Mouse (Mus musculus): ENCODE measurements around the gene Tmem131l. TPM values are rescaled to one million over a fixed set of nuclear protein-coding genes. Genes with fewer than 3 reads are reported as not detected.
A peak's percentile ranks its signal among the peaks of the same experiment; 100 is the strongest.

Tmem131l gene
- polyA plus RNA-seq, 1 experiment from 2014 or later = 81.5 TPM

- H3K4me1 ChIP-seq = no peaks in the 10 kb centered on the region
- H3K27ac ChIP-seq = no peak overlapping the region
- 88% methylated on average over 3 of the region's 3 CpGs for WGBS
Observed at GRCm38 (mm10) chr3:83915102-83915501, 124.9 kb downstream of the Tmem131l start.

GRCm38 (mm10) chr3:83910707-83911106 lies 129.3 kb downstream of the Tmem131l start:
- Histone ChIP-seq H3K4me3 (no peak overlapping the region), H3K4me1 (no peaks in the 10 kb centered on the region), H3K4me2 (replicated peaks) (no peak overlapping the region), H3K9ac (no peak overlapping the region), H3K36me3 (peaks cover 76% of the 10 kb centered on the region), H3K9me3 (replicated peaks) (no peaks in the 10 kb centered on the region), H3K27ac (no peak overlapping the region), H3K27me3 (no peaks in the 10 kb centered on the region)
- no peak for ATAC-seq (ENCODE audit: low FRiP score)
- WGBS = 98% methylated on average over 5 of the region's 5 CpGs

More at GRCm38 (mm10) chr3:83915102-83915501, 124.9 kb downstream of the Tmem131l start:
- Histone ChIP-seq H3K4me3 (no peak overlapping the region), H3K27me3 (no peaks in the 10 kb centered on the region), H3K36me3 (peaks cover 82% of the 10 kb centered on the region), H3K9me3 (replicated peaks) (no peaks in the 10 kb centered on the region), H3K4me2 (replicated peaks) (no peak overlapping the region), H3K9ac (no peak overlapping the region)
- no peak for ATAC-seq (ENCODE audit: low FRiP score)

GRCm38 (mm10) chr3:83906185-83906584 lies 133.8 kb downstream of the Tmem131l start:
- H3K4me1 ChIP-seq = no peaks in the 10 kb centered on the region
- WGBS = 97% methylated on average over 9 of the region's 9 CpGs

DNA sequence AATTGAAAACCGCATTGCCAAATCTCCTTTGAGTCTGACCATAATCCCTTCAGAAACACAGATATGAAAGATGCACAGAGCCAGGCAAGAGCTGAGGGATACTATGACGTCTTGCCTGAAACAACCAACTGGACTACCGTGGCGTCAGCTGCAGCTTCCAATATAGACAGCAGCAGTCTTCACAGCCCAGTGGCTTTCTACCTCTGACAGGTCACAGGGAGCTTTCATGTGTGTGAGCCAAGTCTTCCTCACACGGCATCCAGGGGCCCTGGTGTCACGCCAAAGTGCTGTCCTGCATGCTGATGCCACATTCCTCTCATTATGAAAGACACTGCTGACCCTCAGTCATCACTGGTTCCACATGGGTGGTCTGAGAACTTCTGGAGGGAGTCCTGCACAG lies 134.8 kb downstream of the Tmem131l start:
- Histone ChIP-seq H3K27ac (no peak overlapping the region), H3K4me1 (no peaks in the 10 kb centered on the region), H3K4me3 (no peak overlapping the region), H3K36me3 (peaks cover 89% of the 10 kb centered on the region), H3K9ac (no peak overlapping the region), H3K27me3 (no peaks in the 10 kb centered on the region), H3K9me3 (replicated peaks) (no peaks in the 10 kb centered on the region), H3K4me2 (replicated peaks) (no peak overlapping the region)
- 80% methylated on average over 6 of the region's 6 CpGs for WGBS
- no peak for ATAC-seq (ENCODE audit: low FRiP score)

More at GRCm38 (mm10) chr3:83906185-83906584, 133.8 kb downstream of the Tmem131l start:
- Histone ChIP-seq H3K27ac (no peak overlapping the region), H3K36me3 (peaks cover 88% of the 10 kb centered on the region), H3K27me3 (no peaks in the 10 kb centered on the region), H3K4me3 (no peak overlapping the region), H3K9ac (no peak overlapping the region), H3K4me2 (replicated peaks) (no peak overlapping the region), H3K9me3 (replicated peaks) (no peaks in the 10 kb centered on the region)
- no peak for ATAC-seq (ENCODE audit: low FRiP score)

DNA sequence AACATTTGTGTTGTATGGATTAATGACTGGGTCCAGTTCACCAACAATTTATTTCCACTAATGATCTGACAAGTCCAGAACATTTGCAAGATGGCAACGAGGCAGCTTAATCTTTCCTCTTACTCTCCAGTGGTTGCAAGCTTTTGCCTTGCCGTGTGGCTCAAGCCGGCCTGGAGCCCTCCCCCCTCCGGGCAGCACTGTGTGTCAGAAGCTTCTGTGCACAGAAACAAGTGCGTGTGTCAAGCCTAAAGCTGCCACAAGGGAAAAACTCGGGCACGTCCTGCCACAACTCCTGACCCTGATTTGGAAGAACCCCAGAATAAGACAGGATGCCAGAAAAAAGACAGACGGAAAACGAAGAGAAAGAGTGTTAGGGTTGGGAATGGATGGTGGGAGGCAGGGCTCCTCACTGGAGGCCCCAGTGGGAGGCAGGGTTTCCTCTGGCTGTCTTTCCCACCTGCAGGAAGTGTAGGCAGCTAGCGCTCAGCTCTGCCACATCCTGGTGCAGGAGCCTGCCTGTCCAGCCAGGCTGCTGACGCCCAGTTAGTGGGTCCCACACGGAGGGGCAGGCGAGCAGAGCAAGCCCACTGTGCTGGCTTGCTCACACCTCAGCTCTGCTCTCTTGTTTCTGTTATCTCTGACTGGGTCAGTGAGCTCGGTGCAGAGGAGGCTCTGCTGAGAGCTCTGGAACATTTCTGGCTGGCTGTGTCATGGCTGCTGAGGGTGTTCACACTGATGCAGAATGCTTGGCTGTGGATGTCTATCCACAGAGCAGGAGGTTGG lies 135.6 kb downstream of the Tmem131l start:
- Histone ChIP-seq H3K4me3 (no peak overlapping the region), H3K9me3 (replicated peaks) (no peaks in the 10 kb centered on the region), H3K36me3 (peaks cover 90% of the 10 kb centered on the region), H3K4me2 (replicated peaks) (no peak overlapping the region), H3K4me1 (no peaks in the 10 kb centered on the region), H3K27me3 (no peaks in the 10 kb centered on the region), H3K9ac (no peak overlapping the region), H3K27ac (no peak overlapping the region)
- 80% methylated on average over 14 of the region's 14 CpGs for WGBS
- ATAC-seq (ENCODE audit: low FRiP score) = no peak

GRCm38 (mm10) chr3:83902943-83903342 lies 137.0 kb downstream of the Tmem131l start:
- no peaks in the 10 kb centered on the region for H3K4me1 ChIP-seq
- H3K27me3 ChIP-seq = no peaks in the 10 kb centered on the region
- no peak for ATAC-seq (ENCODE audit: low FRiP score)
- H3K4me3 ChIP-seq = no peak overlapping the region
- H3K9me3 ChIP-seq (replicated peaks) = no peaks in the 10 kb centered on the region
- no peak overlapping the region for H3K9ac ChIP-seq
- peaks cover 93% of the 10 kb centered on the region for H3K36me3 ChIP-seq
- 92% methylated on average over 5 of the region's 5 CpGs for WGBS
- H3K4me2 ChIP-seq (replicated peaks) = no peak overlapping the region
- no peak overlapping the region for H3K27ac ChIP-seq

DNA sequence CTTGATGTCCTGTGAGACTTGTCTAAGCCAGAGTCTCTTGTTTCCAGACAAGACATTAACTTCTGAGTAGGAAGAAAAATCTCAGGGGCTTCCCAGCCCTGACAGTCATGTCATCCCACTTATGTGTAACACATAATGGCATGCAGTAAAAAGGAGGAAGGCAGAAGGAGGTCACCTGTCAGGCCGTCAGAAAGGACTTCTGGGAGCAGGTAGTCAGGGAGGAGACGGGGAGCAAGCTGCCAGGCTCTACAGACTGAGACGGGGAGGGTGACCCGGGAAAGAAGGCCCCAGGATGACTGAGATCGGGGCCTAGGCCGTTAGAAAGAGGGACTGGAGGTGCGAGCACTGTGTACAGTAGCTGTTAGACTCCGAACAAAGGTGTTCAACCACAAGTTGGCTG lies 137.5 kb downstream of the Tmem131l start:
- Histone ChIP-seq H3K4me3 (no peak overlapping the region), H3K9me3 (replicated peaks) (no peaks in the 10 kb centered on the region), H3K27ac (no peak overlapping the region), H3K4me1 (no peaks in the 10 kb centered on the region), H3K4me2 (replicated peaks) (no peak overlapping the region), H3K36me3 (peaks cover 98% of the 10 kb centered on the region), H3K9ac (no peak overlapping the region), H3K27me3 (no peaks in the 10 kb centered on the region)
- 95% methylated on average over 8 of the region's 8 CpGs for WGBS
- no peak for ATAC-seq (ENCODE audit: low FRiP score)

GRCm38 (mm10) chr3:83900756-83901373 lies 139.1 kb downstream of the Tmem131l start:
- Histone ChIP-seq H3K9ac (no peak overlapping the region), H3K4me3 (no peak overlapping the region), H3K9me3 (replicated peaks) (no peaks in the 10 kb centered on the region), H3K27ac (no peak overlapping the region), H3K27me3 (no peaks in the 10 kb centered on the region), H3K36me3 (peaks cover 94% of the 10 kb centered on the region), H3K4me1 (no peaks in the 10 kb centered on the region), H3K4me2 (replicated peaks) (no peak overlapping the region)
- no peak for ATAC-seq (ENCODE audit: low FRiP score)
- 85% methylated on average over 12 of the region's 12 CpGs for WGBS

DNA sequence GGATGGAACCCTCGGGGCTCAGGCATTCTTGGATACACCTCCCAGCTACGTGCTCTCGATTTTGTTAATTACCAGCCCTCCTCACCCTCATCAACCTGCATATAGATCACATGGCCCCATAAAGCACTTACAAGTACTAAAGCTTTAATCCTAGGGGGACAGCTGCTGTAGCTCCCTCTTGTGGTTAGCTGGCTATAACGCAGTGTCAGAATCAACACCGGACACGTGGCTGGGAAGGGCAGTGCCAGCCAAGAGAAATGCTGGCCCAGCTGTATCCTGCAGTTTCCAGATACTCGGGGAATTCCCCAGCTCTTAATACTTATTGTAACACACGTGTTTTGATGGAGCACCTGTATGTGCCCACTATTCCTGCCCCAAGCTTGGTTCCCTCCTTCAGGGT lies 140.4 kb downstream of the Tmem131l start:
- 59% methylated on average over 8 of the region's 8 CpGs for whole genome bisulfite sequencing
- Histone ChIP-seq H3K27ac (no peak overlapping the region), H3K36me3 (peaks cover 81% of the 10 kb centered on the region), H3K9ac (no peak overlapping the region), H3K4me3 (no peak overlapping the region), H3K4me2 (replicated peaks) (no peak overlapping the region), H3K27me3 (no peaks in the 10 kb centered on the region), H3K4me1 (no peaks in the 10 kb centered on the region), H3K9me3 (replicated peaks) (no peaks in the 10 kb centered on the region)
- peak; percentile 13; the same call in 1 of the 2 replicates for ATAC-seq (ENCODE audit: low FRiP score)

GRCm38 (mm10) chr3:83898246-83898645 lies 141.7 kb downstream of the Tmem131l start:
- H3K4me1 ChIP-seq = no peaks in the 10 kb centered on the region
- ATAC-seq (ENCODE audit: low FRiP score) = no peak
- H3K36me3 ChIP-seq = peaks cover 68% of the 10 kb centered on the region
- no peak overlapping the region for H3K4me3 ChIP-seq
- no peak overlapping the region for H3K27ac ChIP-seq
- no peaks in the 10 kb centered on the region for H3K9me3 ChIP-seq (replicated peaks)
- 95% methylated on average over 9 of the region's 9 CpGs for WGBS
- no peak overlapping the region for H3K4me2 ChIP-seq (replicated peaks)
- no peaks in the 10 kb centered on the region for H3K27me3 ChIP-seq
- no peak overlapping the region for H3K9ac ChIP-seq

DNA sequence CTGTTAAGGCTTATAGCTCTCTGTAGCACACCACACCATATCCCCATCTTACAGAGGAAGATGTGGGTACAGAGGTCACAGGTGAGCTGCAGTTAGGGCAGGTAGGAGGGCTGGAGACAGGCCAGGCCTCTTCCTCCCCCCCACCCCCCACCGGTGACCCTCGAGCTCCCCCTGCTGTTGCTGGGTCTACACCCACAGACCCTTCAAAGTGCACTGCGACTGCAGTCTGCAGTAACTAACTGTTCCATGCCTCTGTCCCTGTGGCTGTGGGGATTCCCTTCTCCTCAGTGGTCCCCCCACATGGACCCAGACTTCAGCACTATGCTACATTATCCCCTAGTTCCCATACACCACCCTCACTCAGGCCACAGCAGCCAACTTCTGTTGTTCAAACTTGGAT lies 144.2 kb downstream of the Tmem131l start:
- H3K27ac ChIP-seq = no peak overlapping the region
- 54% methylated on average over 3 of the region's 3 CpGs for WGBS
- H3K4me1 ChIP-seq = no peaks in the 10 kb centered on the region
- no peaks in the 10 kb centered on the region for H3K27me3 ChIP-seq
- H3K9ac ChIP-seq = no peak overlapping the region
- no peak for ATAC-seq (ENCODE audit: low FRiP score)
- H3K9me3 ChIP-seq (replicated peaks) = no peaks in the 10 kb centered on the region; the same call in 1 of the 2 replicates
- H3K36me3 ChIP-seq = peaks cover 44% of the 10 kb centered on the region
- H3K4me3 ChIP-seq = no peak overlapping the region
- no peak overlapping the region for H3K4me2 ChIP-seq (replicated peaks)

GRCm38 (mm10) chr3:83895111-83895510 lies 144.9 kb downstream of the Tmem131l start:
- Histone ChIP-seq H3K4me1 (no peaks in the 10 kb centered on the region), H3K4me3 (no peak overlapping the region), H3K4me2 (replicated peaks) (no peak overlapping the region), H3K9me3 (replicated peaks) (no peaks in the 10 kb centered on the region; the same call in 1 of the 2 replicates), H3K27me3 (no peaks in the 10 kb centered on the region), H3K27ac (no peak overlapping the region), H3K36me3 (peaks cover 37% of the 10 kb centered on the region), H3K9ac (no peak overlapping the region)
- WGBS = 89% methylated on average over 5 of the region's 5 CpGs
- no peak for ATAC-seq (ENCODE audit: low FRiP score)

DNA sequence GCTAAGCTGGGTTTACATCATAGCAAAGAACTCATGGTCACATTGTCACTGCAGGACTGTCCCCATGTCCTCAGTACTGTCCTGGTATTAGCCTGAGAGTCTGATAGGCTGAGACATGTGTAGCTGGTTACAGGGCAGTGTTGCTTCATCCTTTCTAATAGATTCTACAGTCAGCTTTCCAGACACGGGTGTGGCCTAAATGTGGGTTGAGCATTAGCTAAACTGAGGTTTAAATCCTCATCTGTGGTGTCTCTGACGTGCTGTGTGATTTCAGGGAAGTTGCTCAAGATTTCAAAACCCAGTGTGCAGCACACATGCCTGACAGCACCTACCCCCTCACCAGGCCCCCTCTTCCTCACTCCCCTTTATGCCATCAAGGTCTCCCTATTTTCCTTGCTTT lies 154.8 kb downstream of the Tmem131l start:
- no peak overlapping the region for H3K9ac ChIP-seq
- WGBS = 83% methylated on average over 2 of the region's 2 CpGs
- H3K4me2 ChIP-seq (replicated peaks) = no peak overlapping the region
- no peaks in the 10 kb centered on the region for H3K36me3 ChIP-seq
- no peak overlapping the region for H3K27ac ChIP-seq
- H3K4me1 ChIP-seq = no peaks in the 10 kb centered on the region
- H3K4me3 ChIP-seq = no peak overlapping the region
- H3K27me3 ChIP-seq = no peaks in the 10 kb centered on the region
- no peaks in the 10 kb centered on the region for H3K9me3 ChIP-seq (replicated peaks)
- no peak for ATAC-seq (ENCODE audit: low FRiP score)
